Mouse (Mus musculus) heart, adult 18-20 months (tissue): ENCODE results near the gene Amtn. TPM values are rescaled to one million over a fixed set of nuclear protein-coding genes. Genes with fewer than 3 reads are reported as not detected.
"Not testable (repeated sequence)": the region's sequence is repeated elsewhere in the genome, so short reads cannot be mapped to it uniquely, and the experiment has no call there.

Source experiments
- DNase-seq, 2 experiments: peaks; one replicate each; pipeline ENCODE4 v3.0.0; 2021 to 2022; ENCODE audit warnings: mixed read lengths in 1 of 2
- long read RNA-seq, 2 experiments: library from polyadenylated mRNA; stranded (forward); transcript quantifications; one replicate each; pipeline ENCODE4 v2.0.0; 2021
- total RNA-seq, 2 experiments: library from RNA; stranded (reverse); gene quantifications; 2 replicates each; pipeline ENCODE4 v1.2.3; 2021

The Amtn gene
- total RNA-seq, result not detected
- long read RNA-seq, experiment 1, partial matches to known transcripts, result 0 of 1 reads
- long read RNA-seq, experiment 1, other reads (novel, unspliced or antisense), result 0 of 1 reads
- long read RNA-seq, experiment 2, partial matches to known transcripts, result 1 of 1 reads
- long read RNA-seq, experiment 2, other reads (novel, unspliced or antisense), result 0 of 1 reads

- no peak for DNase-seq
Measured at GRCm38 (mm10) chr5:88375808-88376207, at the start of gene Amtn. Gene Amtn (plus strand): TSS chr5:88376108.

GRCm38 (mm10) chr5:88348533-88348932 lies 27.4 kb upstream of the Amtn start:
- not testable (repeated sequence) for DNase-seq

- peak in 1 of 2 experiments; percentile 15 for DNase-seq
Measured at GRCm38 (mm10) chr5:88364768-88365167, 11.1 kb upstream of the Amtn start.

GRCm38 (mm10) chr5:88366886-88367285 lies 9.0 kb upstream of the Amtn start:
- DNase-seq, result no peak

- DNase-seq, result no peak
Measured at GRCm38 (mm10) chr5:88370578-88371232, 5.2 kb upstream of the Amtn start.

- DNase-seq, result no peak
Measured at GRCm38 (mm10) chr5:88372563-88372962, 3.3 kb upstream of the Amtn start.

GRCm38 (mm10) chr5:88391960-88392359 lies 16.1 kb downstream of the Amtn start:
- DNase-seq, result not testable (repeated sequence)

GRCm38 (mm10) chr5:88398581-88398980 lies 22.7 kb downstream of the Amtn start:
- no peak for DNase-seq

- DNase-seq, result peak; percentile 45 to 84
Measured at GRCm38 (mm10) chr5:88399849-88400248, 23.9 kb downstream of the Amtn start.

- no peak for DNase-seq
Measured at GRCm38 (mm10) chr5:88401464-88401863, 25.6 kb downstream of the Amtn start.

GRCm38 (mm10) chr5:88420319-88421065 lies 44.6 kb downstream of the Amtn start:
- no peak for DNase-seq

GRCm38 (mm10) chr5:88424892-88425291 lies 49.0 kb downstream of the Amtn start:
- DNase-seq, result not testable (repeated sequence)

- no peak for DNase-seq
Measured at GRCm38 (mm10) chr5:88426753-88427152, 50.8 kb downstream of the Amtn start.

Other genes with a start within 250 kb of the Amtn start
- not detected for gene Gm11115, start 222.0 kb upstream of the Amtn start, total RNA-seq
- not detected for gene Gm7714, start 107.2 kb upstream of the Amtn start, total RNA-seq
- gene Prol1, start 58.8 kb upstream of the Amtn start, total RNA-seq, result not detected
- gene Ambn, start 79.9 kb downstream of the Amtn start, total RNA-seq, result not detected
- gene Enam, start 111.9 kb downstream of the Amtn start, total RNA-seq, result not detected
- gene Jchain, start 151.8 kb downstream of the Amtn start, total RNA-seq, result 10 to 100 TPM in 1 of 2 experiments, 1 to 10 TPM in 1; 2.1 to 13.5 TPM
- 10 to 100 TPM; 20.1 to 21.6 TPM for gene Utp3, start 178.4 kb downstream of the Amtn start, total RNA-seq
- gene Rufy3, start 188.9 kb downstream of the Amtn start, total RNA-seq, result 10 to 100 TPM; 13.8 to 15.0 TPM